Comparison of ENCODE assay signal across 8 mouse cellular contexts in the genomic region with DNA sequence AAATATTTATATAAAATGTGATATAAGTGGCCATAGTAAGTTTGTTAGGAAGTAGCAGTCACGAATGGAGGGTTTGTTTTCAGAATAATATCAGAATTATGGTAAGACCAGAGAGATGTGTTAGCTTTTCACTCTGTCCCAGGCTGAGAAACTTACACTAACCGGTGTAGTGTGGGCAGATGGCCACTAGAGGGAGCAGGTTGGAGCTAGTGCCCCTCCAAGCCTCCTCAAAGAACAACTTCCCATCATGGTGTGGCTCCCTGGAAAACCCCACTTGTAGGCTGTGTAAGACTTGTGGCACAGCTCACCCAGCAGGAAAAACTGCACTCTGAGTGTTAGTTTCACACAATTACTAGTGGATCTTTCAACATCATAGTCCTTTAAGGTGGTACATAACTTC.
A peak's percentile ranks its signal among the peaks of the same experiment; 100 is the strongest.
DNase-seq lines count a peak whose midpoint lies in the region; ATAC-seq and TF ChIP-seq lines count a peak whose summit lies in the region.

No protein-coding gene starts in this region.

- intact Hi-C loops in left cerebral cortex, postnatal 36 days (cut with DNase I), result loop anchor here (10.0 kb wide), 1 partner anchor 184 kb away; no protein-coding TSS in a partner anchor

- H3K4me3 ChIP-seq in kidney, embryonic 14.5 days (ENCODE audit: low read length), result no peak overlapping the region
- H3K4me3 ChIP-seq in forebrain, embryonic 10.5 days, result no peak overlapping the region
- H3K4me3 ChIP-seq in hindbrain, postnatal 0 days (ENCODE audit: low read length), result no peak overlapping the region

- ATAC-seq in kidney, embryonic 14.5 days (ENCODE audit: low FRiP score, low TSS enrichment), result no peak
- no peak for ATAC-seq in hindbrain, postnatal 0 days

- H3K4me1 ChIP-seq in kidney, embryonic 14.5 days (ENCODE audit: control insufficient read depth, insufficient read depth, low read length), result no peaks in the 10 kb centered on the region
- no peaks in the 10 kb centered on the region for H3K4me1 ChIP-seq in forebrain, embryonic 10.5 days
- H3K4me1 ChIP-seq in hindbrain, postnatal 0 days (ENCODE audit: insufficient read depth, low read length), result no peaks in the 10 kb centered on the region

- no peaks in the 10 kb centered on the region for H3K9me3 ChIP-seq in kidney, embryonic 14.5 days (ENCODE audit: control insufficient read depth, low read length)
- H3K9me3 ChIP-seq in forebrain, embryonic 10.5 days, result no peaks in the 10 kb centered on the region
- no peaks in the 10 kb centered on the region for H3K9me3 ChIP-seq in hindbrain, postnatal 0 days (ENCODE audit: low read length)

- no peak overlapping the region for H3K9ac ChIP-seq in kidney, embryonic 14.5 days (ENCODE audit: low read depth, low read length)
- H3K9ac ChIP-seq in hindbrain, postnatal 0 days (replicated peaks; ENCODE audit: low read length), result no peak overlapping the region

- no peak overlapping the region for H3K27ac ChIP-seq in kidney, embryonic 14.5 days (ENCODE audit: low read depth, low read length)
- H3K27ac ChIP-seq in forebrain, embryonic 10.5 days, result no peak overlapping the region
- no peak overlapping the region for H3K27ac ChIP-seq in hindbrain, postnatal 0 days

- peak; percentile 92 for TF ChIP-seq CTCF in hindbrain, postnatal 0 days (IDR thresholded peaks at IDR 0.05; ENCODE audit: low read depth)

- no peaks in the 10 kb centered on the region for H3K36me3 ChIP-seq in kidney, embryonic 14.5 days (ENCODE audit: control insufficient read depth, insufficient read depth, low read length)
- H3K36me3 ChIP-seq in forebrain, embryonic 10.5 days (replicated peaks), result no peaks in the 10 kb centered on the region
- H3K36me3 ChIP-seq in hindbrain, postnatal 0 days (ENCODE audit: insufficient read depth, low read length), result no peaks in the 10 kb centered on the region

- H3K4me2 ChIP-seq in kidney, embryonic 14.5 days (replicated peaks; ENCODE audit: low read depth, low read length), result no peak overlapping the region
- no peak overlapping the region for H3K4me2 ChIP-seq in hindbrain, postnatal 0 days (ENCODE audit: low read depth, low read length)

- 4% methylated on average over 2 of the region's 2 CpGs for WGBS in kidney, embryonic 14.5 days
- WGBS in forebrain, embryonic 10.5 days, result 4% methylated on average over 2 of the region's 2 CpGs
- 6% methylated on average over 2 of the region's 2 CpGs for WGBS in hindbrain, postnatal 0 days

- H3K27me3 ChIP-seq in kidney, embryonic 14.5 days (ENCODE audit: control insufficient read depth, insufficient read depth, low read length), result no peaks in the 10 kb centered on the region
- no peaks in the 10 kb centered on the region for H3K27me3 ChIP-seq in forebrain, embryonic 10.5 days (ENCODE audit: poor library complexity, severe bottlenecking)
- no peaks in the 10 kb centered on the region for H3K27me3 ChIP-seq in hindbrain, postnatal 0 days (ENCODE audit: insufficient read depth, low read length)

- peak; percentile 19 for DNase-seq in kidney, adult 11 months
- peak; percentile 67 for DNase-seq in brain, adult 2 months (ENCODE audit: low read depth, low spot score)
- DNase-seq in forebrain, embryonic 10.5 days (ENCODE audit: extremely low spot score, low spot score), result peak; percentile 66
- peak; percentile 82 for DNase-seq in hindbrain, postnatal 0 days (ENCODE audit: low spot score)
- DNase-seq in left cerebral cortex, postnatal 36 days (ENCODE audit: low spot score in 2 of 2), result peak; percentile 51 to 62
- DNase-seq in ovary, postnatal 14 days (ENCODE audit: low spot score), result peak; percentile 63
- DNase-seq in thymus, postnatal 4 days, result peak; percentile 76

Comparison
In these comparisons a context has a peak if more than half of its experiments do, and no peak if none do; other contexts are left out.
1. DNase-seq: peak in every context shown above with its lines; median percentile 82 in hindbrain, postnatal 0 days; 76 in thymus, postnatal 4 days; 67 in brain, adult 2 months; 66 in forebrain, embryonic 10.5 days; 63 in ovary, postnatal 14 days; 56 in left cerebral cortex, postnatal 36 days; 19 in kidney, adult 11 months.